Mouse (Mus musculus) lung, embryonic 16.5 days (tissue): ENCODE results near the gene Aplp1. TPM values are rescaled to one million over a fixed set of nuclear protein-coding genes. Genes with fewer than 3 reads are reported as not detected.

ENCODE experiments used
- ATAC-seq: fragments of 200-750 bp; cut with Nextera tagmentation; 2 replicates; pipeline ENCODE4 v1.8.0; 2017; ENCODE audit warnings: low read depth, mild to moderate bottlenecking, moderate library complexity
- H3K27ac ChIP-seq: fragments of 300-500 bp; sonication (generic); 2 replicates; pipeline ENCODE4 v1.5.1; 2014; ENCODE audit warnings: mild to moderate bottlenecking, control low read depth, low read length
- H3K27me3 ChIP-seq: fragments of 300-500 bp; sonication (generic); 2 replicates; pipeline ENCODE4 v1.6.1; 2014; ENCODE audit warnings: low read depth, low read length, mixed read lengths; ENCODE audit not compliant: control insufficient read depth, insufficient read depth
- H3K36me3 ChIP-seq: fragments of 300-500 bp; sonication (generic); 2 replicates; pipeline ENCODE4 v1.6.1; 2014; ENCODE audit warnings: low read length; ENCODE audit not compliant: control insufficient read depth, insufficient read depth
- H3K4me1 ChIP-seq: fragments of 300-500 bp; sonication (generic); replicated peaks from 2 replicates; pipeline ENCODE4 v1.6.1; 2014; ENCODE audit warnings: low read length, mixed read lengths; ENCODE audit not compliant: control insufficient read depth, insufficient read depth
- H3K4me2 ChIP-seq: fragments of 300-500 bp; sonication (generic); 2 replicates; pipeline ENCODE4 v1.6.1; 2014; ENCODE audit warnings: low read depth, low read length, control low read depth
- H3K4me3 ChIP-seq: fragments of 300-500 bp; sonication (generic); 2 replicates; pipeline ENCODE4 v1.5.1; 2014; ENCODE audit warnings: mild to moderate bottlenecking, low read length, control low read depth
- H3K9ac ChIP-seq: fragments of 300-500 bp; sonication (generic); 2 replicates; pipeline ENCODE4 v1.6.1; 2014; ENCODE audit warnings: low read length, control low read depth
- H3K9me3 ChIP-seq: fragments of 300-500 bp; sonication (generic); 2 replicates; pipeline ENCODE4 v1.6.1; 2016; ENCODE audit warnings: low read length; ENCODE audit not compliant: control insufficient read depth
- WGBS: fragments of 180-500 bp; shearing (Covaris S2); extraction: QIAGEN DNeasy Blood & Tissue Kit; methylation state at CpG from one replicate; pipeline ENCODE4 v1.1.7; 2014; 5-methylcytosine and 5-hydroxymethylcytosine counted together
- polyA plus RNA-seq: library from polyadenylated mRNA; unstranded; fragments of >200 nt; fragmentation: Nextera tagmentation; extraction: Ambion mirVana; gene quantifications from 2 replicates; pipeline ENCODE4 v1.2.1, GENCODE M21; 2015

The Aplp1 gene
- polyA plus RNA-seq, 1 experiment from 2014 or later: 22.3 TPM

- no peak for ATAC-seq
Measured at GRCm38 (mm10) chr7:30435156-30435555, 10.2 kb downstream of the Aplp1 start.

GRCm38 (mm10) chr7:30434701-30435100 lies 10.6 kb downstream of the Aplp1 start:
- no peak overlapping the region for H3K4me3 ChIP-seq
- no peak overlapping the region for H3K4me2 ChIP-seq
- no peaks in the 10 kb centered on the region for H3K27me3 ChIP-seq
- H3K9ac ChIP-seq: no peak overlapping the region
- H3K27ac ChIP-seq: no peak overlapping the region
- ATAC-seq: no peak
- no peaks in the 10 kb centered on the region for H3K36me3 ChIP-seq
- 65% methylated on average over 10 of the region's 10 CpGs for WGBS
- no peaks in the 10 kb centered on the region for H3K9me3 ChIP-seq
- H3K4me1 ChIP-seq: no peaks in the 10 kb centered on the region

More at GRCm38 (mm10) chr7:30435156-30435555, 10.2 kb downstream of the Aplp1 start:
- Histone ChIP-seq H3K4me2 (no peak overlapping the region), H3K4me1 (no peaks in the 10 kb centered on the region), H3K36me3 (no peaks in the 10 kb centered on the region), H3K27me3 (no peaks in the 10 kb centered on the region), H3K9me3 (no peaks in the 10 kb centered on the region), H3K9ac (no peak overlapping the region), H3K4me3 (no peak overlapping the region), H3K27ac (no peak overlapping the region)
- WGBS: 37% methylated on average over 9 of the region's 9 CpGs

GRCm38 (mm10) chr7:30434238-30434637 lies 11.1 kb downstream of the Aplp1 start:
- no peak overlapping the region for H3K4me2 ChIP-seq
- peak; percentile 57; the same call in 1 of the 2 replicates for ATAC-seq
- no peak overlapping the region for H3K27ac ChIP-seq
- no peaks in the 10 kb centered on the region for H3K9me3 ChIP-seq
- H3K9ac ChIP-seq: no peak overlapping the region
- no peak overlapping the region for H3K4me3 ChIP-seq
- 2% methylated on average over 10 of the region's 10 CpGs for WGBS
- no peaks in the 10 kb centered on the region for H3K27me3 ChIP-seq
- no peaks in the 10 kb centered on the region for H3K4me1 ChIP-seq
- no peaks in the 10 kb centered on the region for H3K36me3 ChIP-seq

- Histone ChIP-seq H3K36me3 (no peaks in the 10 kb centered on the region), H3K9ac (no peak overlapping the region), H3K4me2 (no peak overlapping the region), H3K27me3 (no peaks in the 10 kb centered on the region), H3K27ac (no peak overlapping the region), H3K4me3 (no peak overlapping the region), H3K9me3 (no peaks in the 10 kb centered on the region), H3K4me1 (no peaks in the 10 kb centered on the region)
- 7% methylated on average over 3 of the region's 3 CpGs for WGBS
- no peak for ATAC-seq
Measured at GRCm38 (mm10) chr7:30431793-30432192, 13.5 kb downstream of the Aplp1 start.

GRCm38 (mm10) chr7:30430191-30430590 lies 15.1 kb downstream of the Aplp1 start:
- H3K4me2 ChIP-seq: no peak overlapping the region
- ATAC-seq: no peak
- 42% methylated on average over 2 of the region's 2 CpGs for whole genome bisulfite sequencing
- H3K9me3 ChIP-seq: no peaks in the 10 kb centered on the region
- no peaks in the 10 kb centered on the region for H3K4me1 ChIP-seq
- H3K27me3 ChIP-seq: no peaks in the 10 kb centered on the region
- H3K4me3 ChIP-seq: no peak overlapping the region
- no peak overlapping the region for H3K9ac ChIP-seq
- no peaks in the 10 kb centered on the region for H3K36me3 ChIP-seq
- no peak overlapping the region for H3K27ac ChIP-seq

- ATAC-seq: no peak
- Histone ChIP-seq H3K4me3 (no peak overlapping the region), H3K27me3 (no peaks in the 10 kb centered on the region), H3K9me3 (no peaks in the 10 kb centered on the region), H3K27ac (no peak overlapping the region), H3K4me1 (no peaks in the 10 kb centered on the region), H3K4me2 (no peak overlapping the region), H3K36me3 (no peaks in the 10 kb centered on the region), H3K9ac (no peak overlapping the region)
Measured at GRCm38 (mm10) chr7:30429327-30429726, 16.0 kb downstream of the Aplp1 start.

GRCm38 (mm10) chr7:30423071-30423641 lies 22.2 kb downstream of the Aplp1 start:
- 26% methylated on average over 23 of the region's 23 CpGs for WGBS
- Histone ChIP-seq H3K4me3 (peak overlapping the region; percentile 64), H3K27ac (peak overlapping the region; percentile 59; the same call in 1 of the 2 replicates), H3K9me3 (peaks cover 4% of the 10 kb centered on the region; the same call in 1 of the 2 replicates), H3K4me2 (peak overlapping the region; percentile 83), H3K27me3 (no peaks in the 10 kb centered on the region), H3K4me1 (peaks cover 5% of the 10 kb centered on the region; the same call in 1 of the 2 replicates), H3K9ac (peak overlapping the region; percentile 58), H3K36me3 (no peaks in the 10 kb centered on the region)
- no peak for ATAC-seq

GRCm38 (mm10) chr7:30422560-30422959 lies 22.8 kb downstream of the Aplp1 start:
- Histone ChIP-seq H3K4me3 (peak overlapping the region; percentile 64), H3K36me3 (no peaks in the 10 kb centered on the region), H3K9ac (peak overlapping the region; percentile 58), H3K27me3 (no peaks in the 10 kb centered on the region), H3K9me3 (peaks cover 4% of the 10 kb centered on the region; the same call in 1 of the 2 replicates), H3K4me2 (peak overlapping the region; percentile 83), H3K4me1 (peaks cover 5% of the 10 kb centered on the region; the same call in 1 of the 2 replicates), H3K27ac (peak overlapping the region; percentile 59)
- 5% methylated on average over 9 of the region's 9 CpGs for WGBS
- 0 out of 2 replicates have a peak, but pooled peaks have one; percentile 6 for ATAC-seq

- peak overlapping the region; percentile 24 for H3K27ac ChIP-seq
- peak overlapping the region; percentile 83 for H3K4me2 ChIP-seq
- H3K27me3 ChIP-seq: no peaks in the 10 kb centered on the region
- ATAC-seq: peak; percentile 81
- peak overlapping the region; percentile 58 for H3K9ac ChIP-seq
- peaks cover 5% of the 10 kb centered on the region; the same call in 1 of the 2 replicates for H3K4me1 ChIP-seq
- peak overlapping the region; percentile 64 for H3K4me3 ChIP-seq
- 0% methylated on average over 44 of the region's 45 CpGs for WGBS
- peaks cover 4% of the 10 kb centered on the region; the same call in 1 of the 2 replicates for H3K9me3 ChIP-seq
- no peaks in the 10 kb centered on the region for H3K36me3 ChIP-seq
Measured at GRCm38 (mm10) chr7:30421890-30422435, 23.4 kb downstream of the Aplp1 start.
